Mouse (Mus musculus): Measurements from ENCODE around the gene Rec8. TPM values are rescaled to one million over a fixed set of nuclear protein-coding genes. Genes with fewer than 3 reads are reported as not detected.

The Rec8 gene
- total RNA-seq, 2 experiments from 2014 or later: 1.9 to 2.5 TPM

DNA sequence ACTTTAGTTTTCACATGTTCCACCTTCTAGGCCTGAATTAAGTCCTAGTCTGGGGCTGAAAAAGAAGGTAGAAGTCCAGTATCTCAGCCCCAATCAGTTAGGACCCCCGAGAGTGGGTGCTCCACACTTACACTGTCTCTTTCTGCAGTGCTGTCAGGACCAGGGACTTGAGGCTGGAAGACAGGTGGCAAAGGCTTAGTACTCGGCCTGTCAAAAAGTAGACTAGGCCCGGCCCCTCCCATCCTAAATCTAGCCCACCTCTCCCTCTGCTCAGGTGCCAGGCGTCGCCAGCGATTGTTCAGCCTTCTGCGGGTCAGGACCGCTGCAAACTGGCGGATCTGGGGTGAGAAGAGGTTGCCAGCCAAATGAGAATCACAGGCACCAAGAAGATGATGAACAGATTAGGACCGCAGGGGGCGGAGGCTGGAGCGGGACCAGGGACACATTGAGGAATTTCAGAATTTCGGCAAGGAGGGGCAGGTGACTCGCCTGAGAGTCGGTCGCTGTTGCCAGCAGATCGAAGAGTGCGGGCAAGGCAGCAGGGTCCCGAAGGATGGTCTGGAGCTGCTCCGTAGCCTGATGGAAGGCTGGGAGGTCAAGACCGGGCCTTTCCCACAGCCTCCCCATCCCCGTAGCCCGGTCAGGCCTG is 17.2 kb downstream of the Rec8 start:
- no peak; the same call in 1 of the 2 replicates for TF ChIP-seq CTCF (conservative IDR thresholded peaks at IDR 0.05)
- peak overlapping the region; percentile 80 for H3K4me3 ChIP-seq
- peak in 1 of 2 experiments; percentile 35 for DNase-seq (ENCODE audit: low spot score in 2 of 2)
- peak overlapping the region; percentile 88 for H3K27ac ChIP-seq

DNA sequence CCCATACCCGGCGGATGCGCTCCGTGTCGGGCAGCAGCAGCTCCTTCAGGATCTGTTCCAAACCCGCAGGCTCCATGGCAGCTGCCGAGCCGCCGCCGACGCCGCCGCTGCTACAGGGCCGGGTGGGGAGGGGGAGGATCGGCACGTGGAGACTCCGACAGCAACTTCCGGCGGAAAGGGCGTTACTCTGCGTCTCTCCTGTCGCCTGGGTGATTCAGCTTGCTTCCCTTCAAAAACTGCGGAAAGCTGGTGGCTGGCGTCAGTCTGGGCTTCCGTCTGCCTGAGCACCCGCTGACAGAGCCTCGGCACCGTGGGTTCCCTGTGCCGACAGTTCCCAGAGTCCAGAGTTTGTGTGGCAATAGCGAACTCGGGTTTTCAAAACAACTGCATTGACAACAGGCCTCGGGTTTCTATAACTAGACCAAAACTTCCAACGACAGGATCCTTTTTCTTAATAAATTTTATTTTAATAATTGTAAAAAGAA is 17.7 kb downstream of the Rec8 start, which contains the start of gene Ipo4:
Ipo4 (minus strand) TSS at position 435 of the 485 bp plus-strand sequence.
- H3K27ac ChIP-seq: peak within 1 kb of the TSS; percentile 88
- peak within 1 kb of the TSS; percentile 80 for H3K4me3 ChIP-seq

DNA sequence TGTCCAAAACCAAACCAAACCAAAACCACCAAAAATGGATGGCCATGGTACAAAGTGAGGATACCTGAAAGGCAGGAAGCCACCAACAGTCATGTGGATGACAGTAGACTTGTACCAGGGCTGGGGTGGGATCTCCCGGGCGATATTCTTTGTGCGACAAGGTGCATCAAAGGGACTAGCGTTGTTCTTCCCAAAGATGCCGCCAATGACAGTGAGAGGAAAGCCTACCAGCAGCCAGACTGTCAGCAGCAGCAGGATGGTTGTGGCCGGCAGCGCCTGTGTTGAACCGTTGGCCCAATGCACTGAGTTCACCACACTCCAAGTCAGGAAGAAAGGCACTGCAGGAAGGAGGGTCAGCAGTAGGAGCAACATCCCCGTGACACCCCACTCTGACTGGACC is 20.0 kb downstream of the Rec8 start, which contains the start of gene Gm49378:
Gm49378 (minus strand) TSS at position 101 of the 400 bp plus-strand sequence.
- DNase-seq (ENCODE audit: low spot score in 2 of 2): no peak
- H3K27ac ChIP-seq: no peak within 1 kb of the TSS
- no peak within 1 kb of the TSS for H3K4me3 ChIP-seq
- TF ChIP-seq CTCF (conservative IDR thresholded peaks at IDR 0.05): no peak

More for the DNA sequence above, 17.7 kb downstream of the Rec8 start, which contains the start of gene Ipo4:
- TF ChIP-seq CTCF (conservative IDR thresholded peaks at IDR 0.05): no peak
- DNase-seq (ENCODE audit: low spot score in 2 of 2): peak; percentile 89 to 92

DNA sequence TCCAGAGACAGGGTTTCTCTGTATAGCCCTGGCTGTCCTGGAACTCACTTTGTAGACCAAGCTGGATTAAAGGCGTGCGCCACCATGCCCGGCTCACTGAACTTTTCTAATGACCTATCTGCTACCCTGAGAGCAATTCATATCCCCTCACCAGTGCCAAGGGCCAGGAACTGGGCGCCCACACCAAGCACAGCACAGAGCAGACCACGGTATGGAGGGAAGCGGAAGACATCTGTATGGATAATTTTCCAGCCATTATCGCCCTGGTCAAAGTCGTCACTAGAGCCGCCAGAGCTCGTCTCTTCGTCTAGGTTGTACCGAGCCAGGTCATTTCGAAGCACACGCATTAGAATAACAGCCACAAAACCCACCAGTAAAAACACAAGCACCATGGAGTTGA is 23.0 kb downstream of the Rec8 start:
- no peak overlapping the region for H3K4me3 ChIP-seq
- H3K27ac ChIP-seq: no peak overlapping the region
- no peak for TF ChIP-seq CTCF (conservative IDR thresholded peaks at IDR 0.05)
- DNase-seq (ENCODE audit: low spot score in 2 of 2): no peak

DNA sequence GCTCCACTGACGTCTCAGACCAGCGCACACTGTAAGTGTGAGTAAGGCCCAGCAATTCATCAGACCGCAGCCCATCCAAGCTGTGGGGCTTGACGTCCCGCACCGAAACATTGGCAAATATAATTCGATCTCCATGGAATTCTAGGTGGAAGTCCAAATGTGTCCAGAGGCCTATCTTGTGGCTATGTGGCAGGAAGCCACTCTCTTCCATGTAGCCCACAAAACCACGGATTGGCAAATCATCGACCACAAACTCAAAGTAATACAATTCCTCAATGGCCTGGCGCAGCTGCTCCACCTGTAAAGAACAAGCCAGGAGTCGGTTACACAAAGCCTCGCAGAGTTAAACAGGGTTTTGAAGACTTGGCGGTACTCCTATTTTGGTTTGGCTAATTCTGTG is 23.5 kb downstream of the Rec8 start:
- Histone ChIP-seq H3K27ac (no peak overlapping the region), H3K4me3 (no peak overlapping the region)
- no peak for DNase-seq (ENCODE audit: low spot score in 2 of 2)
- TF ChIP-seq CTCF (conservative IDR thresholded peaks at IDR 0.05): no peak

DNA sequence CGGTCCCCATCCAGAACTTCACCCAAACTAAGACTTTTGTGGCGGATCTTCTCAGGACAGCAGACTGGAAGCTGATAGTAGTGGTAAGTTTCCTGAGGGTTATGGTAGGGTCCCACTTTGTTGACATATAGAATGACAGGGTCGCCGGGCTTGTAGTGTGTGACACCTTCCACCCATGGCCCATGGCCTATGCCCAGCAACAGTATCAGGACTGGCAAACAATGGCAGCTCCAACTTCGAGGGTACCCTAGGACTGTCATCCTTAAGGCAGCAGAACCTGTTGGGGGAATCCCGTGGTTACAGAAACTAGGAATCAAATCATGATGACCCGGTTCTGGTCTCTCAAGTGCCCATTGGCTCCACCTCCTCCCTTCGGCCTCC is 24.8 kb downstream of the Rec8 start:
- TF ChIP-seq CTCF (conservative IDR thresholded peaks at IDR 0.05): no peak
- peak overlapping the region; percentile 100 for H3K27ac ChIP-seq
- peak overlapping the region; percentile 88 for H3K4me3 ChIP-seq
- no peak for DNase-seq (ENCODE audit: low spot score in 2 of 2)

DNA sequence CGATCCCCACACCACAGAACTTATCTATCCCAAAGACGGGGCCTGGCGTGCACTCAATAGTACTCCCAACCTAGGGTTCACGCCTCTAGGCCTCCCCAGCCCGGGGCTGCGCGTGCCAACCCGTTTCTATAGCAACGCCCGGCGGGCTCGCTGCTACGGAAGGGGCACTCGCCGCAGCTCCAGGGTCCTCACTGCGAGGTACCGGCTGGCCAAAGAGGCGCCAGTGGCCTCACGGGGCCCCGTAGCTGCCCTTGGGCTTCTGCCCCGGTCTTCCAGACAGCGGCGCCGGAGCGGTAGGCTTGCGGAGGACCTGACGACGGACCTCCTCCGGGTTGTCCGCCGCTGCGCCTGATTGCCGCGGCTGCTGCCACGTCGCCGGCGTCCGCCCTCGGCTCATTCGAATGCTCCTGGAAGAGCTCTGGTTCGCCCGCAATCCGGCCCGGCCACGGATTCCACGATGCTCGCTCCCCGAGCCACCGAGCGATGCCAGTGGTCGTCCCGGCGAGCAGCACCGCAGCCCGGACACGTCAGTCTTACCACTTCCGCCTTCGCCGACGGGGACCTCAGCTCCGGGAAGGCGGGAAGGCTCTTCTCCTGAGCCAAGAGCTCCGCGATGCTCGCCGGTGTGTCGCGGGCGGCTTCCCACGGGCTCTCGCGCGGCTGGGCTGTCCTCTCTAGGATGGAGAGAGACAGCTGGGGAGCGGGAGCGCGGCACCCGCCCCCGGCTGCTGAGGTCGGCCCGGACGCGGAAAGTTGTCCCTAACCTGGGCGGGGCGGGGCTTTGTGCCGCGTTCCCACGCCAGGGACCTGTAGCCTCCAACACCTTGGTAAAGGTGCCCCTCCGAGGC is 25.4 kb downstream of the Rec8 start, which contains the start of gene Tm9sf1:
Tm9sf1 (minus strand) TSS at position 747 of the 848 bp plus-strand sequence.
- Histone ChIP-seq H3K4me3 (peak within 1 kb of the TSS; percentile 88), H3K27ac (peak within 1 kb of the TSS; percentile 100)
- peak; percentile 73 to 79 for DNase-seq (ENCODE audit: low spot score in 2 of 2)
- no peak for TF ChIP-seq CTCF (conservative IDR thresholded peaks at IDR 0.05)

DNA sequence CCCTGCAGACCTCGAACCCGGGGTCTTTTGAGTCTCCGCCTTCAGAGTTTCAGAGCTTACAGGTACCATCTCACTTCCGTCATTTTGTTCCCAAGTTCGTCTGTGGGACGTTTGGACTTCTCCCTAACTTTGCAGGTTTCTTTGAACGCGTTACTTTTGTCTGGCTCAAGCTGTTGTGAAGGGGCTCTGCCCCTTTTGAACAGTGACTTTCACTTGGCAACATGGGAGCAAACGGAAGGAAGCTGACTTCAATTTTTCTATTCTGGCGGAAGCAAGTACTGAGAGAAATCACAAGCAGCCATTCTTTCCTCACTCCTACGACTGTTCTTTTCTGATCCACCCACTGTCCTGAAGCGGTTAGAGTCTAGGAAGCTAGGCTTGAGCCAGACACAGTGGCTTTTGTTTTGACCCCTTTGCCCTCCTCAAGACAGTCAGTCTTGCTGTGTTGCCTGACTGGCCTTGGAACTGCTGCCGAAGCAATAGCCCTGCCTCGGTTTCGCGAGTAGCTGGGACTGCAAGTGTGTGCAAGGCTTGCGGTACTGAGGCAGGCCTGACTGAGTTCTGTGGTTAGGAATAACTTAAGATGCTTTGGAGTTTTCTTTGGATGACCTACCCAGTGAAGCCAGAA is 26.5 kb downstream of the Rec8 start:
- TF ChIP-seq CTCF (conservative IDR thresholded peaks at IDR 0.05): no peak
- peak overlapping the region; percentile 28; the same call in 1 of the 2 replicates for H3K27ac ChIP-seq
- DNase-seq (ENCODE audit: low spot score in 2 of 2): no peak
- peak overlapping the region; percentile 88 for H3K4me3 ChIP-seq

DNA sequence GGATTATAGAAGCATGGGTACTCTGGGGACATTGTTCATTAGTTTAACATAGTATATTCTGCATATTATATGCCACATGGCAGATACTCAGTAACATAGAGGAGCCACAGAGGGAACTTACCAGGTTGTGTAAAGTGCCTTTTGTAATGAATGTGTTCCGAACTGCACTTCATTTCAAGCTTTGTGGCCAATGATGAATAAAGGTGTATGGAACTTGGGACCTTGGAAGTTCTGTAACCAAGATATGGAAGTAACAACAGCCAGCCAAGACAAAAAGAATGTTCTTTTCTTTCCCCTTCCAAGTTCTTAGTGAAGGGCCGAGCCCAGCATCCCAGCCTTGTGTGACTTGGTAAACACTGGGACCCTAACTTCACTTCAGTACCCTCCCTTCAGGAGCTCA is 32.0 kb downstream of the Rec8 start, which contains the start of gene Tssk4:
Tssk4 (plus strand) TSS at position 301 of the 400 bp plus-strand sequence.
- TF ChIP-seq CTCF (conservative IDR thresholded peaks at IDR 0.05): no peak
- no peak within 1 kb of the TSS for H3K4me3 ChIP-seq
- no peak for DNase-seq (ENCODE audit: low spot score in 2 of 2)

DNA sequence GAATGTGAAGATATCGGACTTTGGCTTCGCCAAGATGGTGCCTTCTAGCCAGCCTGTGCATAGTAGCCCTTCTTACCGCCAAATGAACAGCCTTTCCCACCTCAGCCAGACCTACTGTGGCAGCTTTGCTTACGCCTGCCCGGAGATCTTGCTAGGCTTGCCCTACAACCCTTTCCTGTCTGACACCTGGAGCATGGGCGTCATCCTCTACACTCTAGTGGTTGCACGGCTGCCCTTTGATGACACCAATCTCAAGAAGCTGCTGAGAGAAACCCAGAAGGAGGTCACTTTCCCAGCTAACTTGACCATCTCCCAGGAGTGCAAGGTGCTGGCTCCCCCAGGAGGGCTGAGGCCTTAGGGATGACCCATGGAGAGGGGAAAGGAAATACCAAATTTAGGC is 33.7 kb downstream of the Rec8 start:
- DNase-seq (ENCODE audit: low spot score in 2 of 2): no peak
- TF ChIP-seq CTCF (conservative IDR thresholded peaks at IDR 0.05): no peak
- Histone ChIP-seq H3K27ac (peak overlapping the region; percentile 82; the same call in 1 of the 2 replicates), H3K4me3 (no peak overlapping the region)

More for the DNA sequence above, 32.0 kb downstream of the Rec8 start, which contains the start of gene Tssk4:
- H3K27ac ChIP-seq: no peak within 1 kb of the TSS

DNA sequence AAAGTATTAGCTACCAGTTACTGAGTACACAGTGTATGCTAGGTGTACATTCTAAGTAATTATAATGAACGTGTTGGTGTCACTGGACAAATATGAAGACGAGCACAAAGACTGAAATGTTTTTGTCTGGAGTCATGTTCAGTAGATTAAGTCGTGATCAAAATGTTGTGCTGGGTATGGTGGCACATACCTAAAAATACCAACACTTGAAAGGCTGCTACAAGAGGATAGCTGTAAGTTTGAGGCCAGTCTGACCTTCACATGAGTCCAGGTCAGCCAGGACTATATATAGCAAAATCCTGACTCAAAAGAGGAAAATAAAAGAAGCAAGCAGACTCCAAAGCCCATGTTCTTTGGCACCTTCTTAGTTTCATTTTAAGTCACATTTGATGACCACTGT is 39.1 kb downstream of the Rec8 start:
- no peak for DNase-seq (ENCODE audit: low spot score in 2 of 2)
- TF ChIP-seq CTCF (conservative IDR thresholded peaks at IDR 0.05): no peak
- no peak overlapping the region for H3K27ac ChIP-seq

DNA sequence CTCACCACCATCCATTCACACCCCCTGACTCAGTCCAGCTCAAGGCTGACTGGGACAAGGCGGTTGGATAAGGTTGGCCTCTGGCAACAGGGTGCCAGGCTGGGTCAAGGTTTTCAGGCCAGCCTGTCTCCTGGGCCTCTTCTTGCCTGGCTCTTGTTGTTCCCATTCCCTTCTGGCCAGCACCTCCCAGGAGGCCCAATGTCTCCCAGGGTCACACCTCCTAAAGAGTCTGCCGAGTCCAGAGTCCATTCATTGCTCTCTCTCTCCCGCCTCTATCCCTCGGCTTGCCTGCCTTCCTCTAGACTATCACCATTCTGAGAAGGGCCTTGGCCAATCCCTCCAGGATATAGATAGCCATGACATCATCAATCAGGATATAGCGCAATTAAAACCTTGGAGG is 40.2 kb downstream of the Rec8 start:
- Histone ChIP-seq H3K27ac (no peak overlapping the region), H3K4me3 (no peak overlapping the region)
- no peak for DNase-seq (ENCODE audit: low spot score in 2 of 2)
- no peak for TF ChIP-seq CTCF (conservative IDR thresholded peaks at IDR 0.05)

More for the DNA sequence above, 39.1 kb downstream of the Rec8 start:
- H3K4me3 ChIP-seq: no peak overlapping the region
